Mouse (Mus musculus) heart, embryonic 11.5 days (tissue): ENCODE measurements around the gene Agbl4. TPM values are rescaled to one million over a fixed set of nuclear protein-coding genes. Genes with fewer than 3 reads are reported as not detected.

Source experiments
- ATAC-seq: fragments of 200-750 bp; cut with Nextera tagmentation; replicated peaks from 2 replicates; pipeline ENCODE4 v1.8.0; 2017; ENCODE audit warnings: moderate library complexity; ENCODE audit not compliant: insufficient number of reproducible peaks, low FRiP score, low TSS enrichment
- H3K27ac ChIP-seq: fragments of 300-500 bp; sonication (generic); 2 replicates; pipeline ENCODE4 v1.5.1; 2014; ENCODE audit warnings: mild to moderate bottlenecking, low read depth, low read length
- H3K27me3 ChIP-seq: fragments of 300-500 bp; sonication (generic); 2 replicates; pipeline ENCODE4 v1.6.1; 2014; ENCODE audit warnings: mild to moderate bottlenecking, low read length, mixed read lengths; ENCODE audit not compliant: control insufficient read depth, insufficient read depth
- H3K36me3 ChIP-seq: fragments of 300-500 bp; sonication (generic); 2 replicates; pipeline ENCODE4 v1.6.1; 2014; ENCODE audit warnings: mild to moderate bottlenecking, low read length, moderate library complexity, mixed read lengths; ENCODE audit not compliant: control insufficient read depth, insufficient read depth
- H3K4me1 ChIP-seq: fragments of 300-500 bp; sonication (generic); 2 replicates; pipeline ENCODE4 v1.6.1; 2014; ENCODE audit warnings: low read length; ENCODE audit not compliant: control insufficient read depth, insufficient read depth
- H3K4me2 ChIP-seq: fragments of 300-500 bp; sonication (generic); 2 replicates; pipeline ENCODE4 v1.6.1; 2014; ENCODE audit warnings: mild to moderate bottlenecking, moderate library complexity
- H3K4me3 ChIP-seq: fragments of 300-500 bp; sonication (generic); 2 replicates; pipeline ENCODE4 v1.5.1; 2014; ENCODE audit warnings: low read depth, low read length
- H3K9ac ChIP-seq: fragments of 300-500 bp; sonication (generic); 2 replicates; pipeline ENCODE4 v1.6.1; 2014; ENCODE audit warnings: mild to moderate bottlenecking, low read depth, low read length, moderate library complexity
- H3K9me3 ChIP-seq: fragments of 300-500 bp; sonication (generic); replicated peaks from 2 replicates; pipeline ENCODE4 v1.6.1; 2016; ENCODE audit warnings: low read length; ENCODE audit not compliant: control insufficient read depth
- WGBS: fragments of 180-500 bp; shearing (Covaris S2); extraction: QIAGEN DNeasy Blood & Tissue Kit; methylation state at CpG from one replicate; pipeline ENCODE4 v1.1.7; 2014; ENCODE audit not compliant: insufficient replicate concordance; 5-methylcytosine and 5-hydroxymethylcytosine counted together
- polyA plus RNA-seq: library from polyadenylated mRNA; unstranded; fragments of >200 nt; fragmentation: Nextera tagmentation; extraction: Ambion mirVana; gene quantifications from 2 replicates; pipeline ENCODE4 v1.2.1, GENCODE M21; 2014

The Agbl4 gene
- polyA plus RNA-seq, 1 experiment from 2014 or later = 0.90 TPM

GRCm38 (mm10) chr4:111498751-111499150 lies 1101.3 kb downstream of the Agbl4 start:
- Histone ChIP-seq H3K36me3 (no peaks in the 10 kb centered on the region), H3K4me2 (no peak overlapping the region), H3K9me3 (no peaks in the 10 kb centered on the region), H3K4me1 (no peaks in the 10 kb centered on the region), H3K27ac (no peak overlapping the region), H3K27me3 (no peaks in the 10 kb centered on the region), H3K4me3 (no peak overlapping the region), H3K9ac (no peak overlapping the region)
- no peak for ATAC-seq
- whole genome bisulfite sequencing = 66% methylated on average over 3 of the region's 3 CpGs

DNA sequence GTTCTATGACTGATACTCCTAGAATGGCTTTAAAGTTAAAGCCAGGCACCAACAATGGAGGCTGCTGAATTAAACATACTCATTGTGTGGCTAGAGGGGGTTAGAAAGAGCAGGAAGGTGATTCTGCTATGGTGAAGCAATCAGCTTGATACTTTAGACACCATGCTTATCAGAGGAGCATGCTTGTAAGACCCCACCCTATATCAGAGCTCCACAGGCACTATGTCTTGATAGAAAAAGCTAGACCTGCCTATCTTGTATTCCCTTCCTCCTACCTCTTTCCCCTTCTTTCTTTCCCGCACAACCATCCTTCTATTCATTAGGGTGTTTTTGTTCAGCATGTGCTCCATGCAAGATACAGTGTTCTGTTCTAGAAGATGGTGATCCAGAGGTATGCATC lies 1104.0 kb downstream of the Agbl4 start:
- no peaks in the 10 kb centered on the region for H3K36me3 ChIP-seq
- H3K4me1 ChIP-seq = no peaks in the 10 kb centered on the region
- no peak overlapping the region for H3K4me2 ChIP-seq
- H3K4me3 ChIP-seq = no peak overlapping the region
- no peaks in the 10 kb centered on the region for H3K27me3 ChIP-seq
- ATAC-seq = no peak
- no peak overlapping the region for H3K27ac ChIP-seq
- WGBS = 70% methylated on average over 1 of the region's 1 CpGs
- H3K9me3 ChIP-seq = no peaks in the 10 kb centered on the region
- H3K9ac ChIP-seq = no peak overlapping the region

GRCm38 (mm10) chr4:111502965-111503727 lies 1105.7 kb downstream of the Agbl4 start:
- H3K4me2 ChIP-seq = no peak overlapping the region
- H3K36me3 ChIP-seq = no peaks in the 10 kb centered on the region
- no peak for ATAC-seq
- no peaks in the 10 kb centered on the region for H3K4me1 ChIP-seq
- no peaks in the 10 kb centered on the region for H3K9me3 ChIP-seq
- H3K9ac ChIP-seq = no peak overlapping the region
- H3K27ac ChIP-seq = no peak overlapping the region
- WGBS = 37% methylated on average over 5 of the region's 5 CpGs
- no peaks in the 10 kb centered on the region for H3K27me3 ChIP-seq
- H3K4me3 ChIP-seq = no peak overlapping the region

DNA sequence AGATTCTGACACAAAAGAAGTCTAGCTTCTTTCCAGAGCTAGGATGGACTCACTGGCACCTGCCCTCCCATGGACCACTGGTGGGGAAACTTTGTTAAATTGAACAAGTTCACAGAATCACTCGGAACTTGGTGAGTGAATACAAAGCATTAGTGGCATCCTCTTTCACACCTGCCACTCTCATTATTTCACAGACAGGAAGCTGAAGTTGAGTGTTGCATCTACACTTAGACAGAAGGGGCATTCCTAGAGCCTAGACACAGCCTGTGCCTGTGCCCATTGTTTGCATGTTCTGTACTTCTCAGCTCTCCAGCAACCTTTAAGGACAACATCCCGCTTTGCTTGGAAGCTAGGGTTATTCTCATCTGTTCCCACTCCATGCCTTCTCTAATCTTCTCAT lies 1107.5 kb downstream of the Agbl4 start:
- Histone ChIP-seq H3K27ac (no peak overlapping the region), H3K9ac (no peak overlapping the region), H3K36me3 (no peaks in the 10 kb centered on the region), H3K27me3 (no peaks in the 10 kb centered on the region), H3K4me2 (no peak overlapping the region), H3K9me3 (no peaks in the 10 kb centered on the region), H3K4me1 (no peaks in the 10 kb centered on the region), H3K4me3 (no peak overlapping the region)
- no peak for ATAC-seq
- WGBS = 80% methylated on average over 2 of the region's 2 CpGs

- Histone ChIP-seq H3K9me3 (no peaks in the 10 kb centered on the region), H3K9ac (no peak overlapping the region), H3K27me3 (no peaks in the 10 kb centered on the region), H3K4me1 (peaks cover 2% of the 10 kb centered on the region; the same call in 1 of the 2 replicates), H3K27ac (no peak overlapping the region), H3K36me3 (no peaks in the 10 kb centered on the region), H3K4me3 (no peak overlapping the region), H3K4me2 (no peak overlapping the region)
- no peak for ATAC-seq
- WGBS = 6% methylated on average over 2 of the region's 2 CpGs
These were observed 1112.7 kb downstream of the Agbl4 start for GRCm38 (mm10) chr4:111510129-111510528.

DNA sequence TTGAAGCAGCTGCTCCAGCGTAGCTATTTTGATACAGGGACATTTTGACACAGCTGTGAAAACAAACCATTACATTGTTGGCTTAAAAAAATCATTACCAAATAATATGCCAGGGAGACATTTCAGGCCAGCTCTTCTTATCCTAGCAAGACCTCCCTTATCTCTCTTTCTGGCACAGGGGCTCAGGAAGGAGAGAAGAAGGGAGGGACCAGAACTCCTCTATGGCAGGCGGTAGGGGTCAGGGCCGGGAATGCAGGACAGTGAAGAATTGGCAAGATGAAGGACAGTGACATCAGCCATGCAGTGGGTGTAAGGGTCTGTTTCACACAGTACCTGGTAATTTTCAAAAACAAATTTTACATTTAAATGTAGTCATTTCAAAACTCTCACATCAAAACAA lies 1116.5 kb downstream of the Agbl4 start:
- no peak overlapping the region for H3K9ac ChIP-seq
- H3K4me1 ChIP-seq = peaks cover 10% of the 10 kb centered on the region
- no peaks in the 10 kb centered on the region for H3K27me3 ChIP-seq
- H3K27ac ChIP-seq = no peak overlapping the region
- H3K4me3 ChIP-seq = no peak overlapping the region
- ATAC-seq = no peak
- H3K4me2 ChIP-seq = no peak overlapping the region
- H3K9me3 ChIP-seq = no peaks in the 10 kb centered on the region
- H3K36me3 ChIP-seq = no peaks in the 10 kb centered on the region
- WGBS = 24% methylated on average over 3 of the region's 3 CpGs

- no peak for ATAC-seq
- no peaks in the 10 kb centered on the region for H3K27me3 ChIP-seq
- no peak overlapping the region for H3K4me3 ChIP-seq
- H3K36me3 ChIP-seq = no peaks in the 10 kb centered on the region
- H3K9ac ChIP-seq = no peak overlapping the region
- 87% methylated on average over 2 of the region's 2 CpGs for WGBS
- H3K4me2 ChIP-seq = no peak overlapping the region
- peaks cover 10% of the 10 kb centered on the region for H3K4me1 ChIP-seq
- H3K9me3 ChIP-seq = no peaks in the 10 kb centered on the region
- H3K27ac ChIP-seq = no peak overlapping the region
These were observed 1118.7 kb downstream of the Agbl4 start for GRCm38 (mm10) chr4:111516136-111516535.

GRCm38 (mm10) chr4:111517063-111517792 lies 1119.8 kb downstream of the Agbl4 start:
- no peak for ATAC-seq
- WGBS = 35% methylated on average over 4 of the region's 4 CpGs
- Histone ChIP-seq H3K4me3 (no peak overlapping the region), H3K4me1 (peaks cover 10% of the 10 kb centered on the region), H3K9ac (no peak overlapping the region), H3K27me3 (no peaks in the 10 kb centered on the region), H3K27ac (no peak overlapping the region), H3K36me3 (no peaks in the 10 kb centered on the region), H3K9me3 (no peaks in the 10 kb centered on the region), H3K4me2 (no peak overlapping the region)
